Mouse (Mus musculus) layer of hippocampus, adult 11-12 months (tissue): ENCODE results near the gene Nans.

Experiments
- DNase-seq: peaks from one replicate; pipeline ENCODE4 v3.0.0; 2022; ENCODE audit warnings: low spot score

The Nans gene

GRCm38 (mm10) chr4:46532926-46533325 is 43.9 kb downstream of the Nans start:
- no peak for DNase-seq

GRCm38 (mm10) chr4:46533934-46534720 is 45.1 kb downstream of the Nans start:
- no peak for DNase-seq

- no peak for DNase-seq
Measured at GRCm38 (mm10) chr4:46535094-46535830, 46.2 kb downstream of the Nans start.

- no peak for DNase-seq
Measured at GRCm38 (mm10) chr4:46535840-46536361, 46.9 kb downstream of the Nans start, which contains the start of gene Trim14. Gene Trim14 (minus strand): TSS chr4:46536141.

- no peak for DNase-seq
Measured at GRCm38 (mm10) chr4:46539167-46539566, 50.1 kb downstream of the Nans start.

- no peak for DNase-seq
Measured at GRCm38 (mm10) chr4:46541707-46542106, 52.7 kb downstream of the Nans start.

- no peak for DNase-seq
Measured at GRCm38 (mm10) chr4:46543366-46544050, 54.5 kb downstream of the Nans start.

GRCm38 (mm10) chr4:46544313-46544712 is 55.3 kb downstream of the Nans start:
- DNase-seq = no peak

- DNase-seq = no peak
Measured at GRCm38 (mm10) chr4:46545498-46545897, 56.5 kb downstream of the Nans start.

GRCm38 (mm10) chr4:46546709-46547108 is 57.7 kb downstream of the Nans start:
- no peak for DNase-seq

- DNase-seq = no peak
Measured at GRCm38 (mm10) chr4:46549979-46550378, 60.9 kb downstream of the Nans start.

GRCm38 (mm10) chr4:46550406-46550805 is 61.4 kb downstream of the Nans start:
- no peak for DNase-seq
